Mouse (Mus musculus): ENCODE data around the gene Inf2. TPM values are rescaled to one million over a fixed set of nuclear protein-coding genes. Genes with fewer than 3 reads are reported as not detected.

The Inf2 gene
- total RNA-seq, 2 experiments from 2014 or later: 18.4 to 23.3 TPM

- DNase-seq: no peak
- intact Hi-C loops (cut with DNase I): no loop called here
Observed at GRCm38 (mm10) chr12:112651778-112652439, 63.3 kb downstream of the Inf2 start.

- peak; percentile 92 to 95 for DNase-seq
- intact Hi-C loops (cut with DNase I): loop anchor here (1.0 kb wide), 2 partner anchors 21 to 54 kb away; partner anchors contain the start of gene Akt1
Observed at GRCm38 (mm10) chr12:112653157-112653824, 64.7 kb downstream of the Inf2 start.

GRCm38 (mm10) chr12:112654076-112654475 lies 65.5 kb downstream of the Inf2 start:
- no peak for DNase-seq
- intact Hi-C loops (cut with DNase I): no loop called here

DNA sequence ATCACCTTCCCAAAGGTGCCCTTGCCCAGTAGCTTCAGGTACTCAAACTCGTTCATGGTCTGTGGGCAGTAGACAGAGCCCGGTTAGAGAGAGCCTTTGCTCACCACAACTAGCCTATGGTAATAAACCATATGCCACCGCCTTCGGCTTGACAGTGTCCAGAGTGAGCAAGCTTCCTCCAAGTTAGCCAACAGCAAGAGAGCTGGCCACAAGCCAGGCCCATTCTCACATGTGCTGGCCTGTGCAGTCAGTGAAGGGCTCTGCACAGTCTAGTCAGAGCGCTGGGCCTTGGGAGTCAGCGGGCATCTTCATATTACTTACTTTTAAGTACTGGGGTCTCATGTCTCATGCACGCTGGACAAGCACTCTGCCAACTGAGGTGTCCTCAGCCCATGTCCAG lies 70.0 kb downstream of the Inf2 start:
- intact Hi-C loops (cut with DNase I): no loop called here
- DNase-seq: no peak

- peak; percentile 74 to 89 for DNase-seq
- intact Hi-C loops (cut with DNase I): no loop called here
Observed at GRCm38 (mm10) chr12:112659109-112659508, 70.5 kb downstream of the Inf2 start.

DNA sequence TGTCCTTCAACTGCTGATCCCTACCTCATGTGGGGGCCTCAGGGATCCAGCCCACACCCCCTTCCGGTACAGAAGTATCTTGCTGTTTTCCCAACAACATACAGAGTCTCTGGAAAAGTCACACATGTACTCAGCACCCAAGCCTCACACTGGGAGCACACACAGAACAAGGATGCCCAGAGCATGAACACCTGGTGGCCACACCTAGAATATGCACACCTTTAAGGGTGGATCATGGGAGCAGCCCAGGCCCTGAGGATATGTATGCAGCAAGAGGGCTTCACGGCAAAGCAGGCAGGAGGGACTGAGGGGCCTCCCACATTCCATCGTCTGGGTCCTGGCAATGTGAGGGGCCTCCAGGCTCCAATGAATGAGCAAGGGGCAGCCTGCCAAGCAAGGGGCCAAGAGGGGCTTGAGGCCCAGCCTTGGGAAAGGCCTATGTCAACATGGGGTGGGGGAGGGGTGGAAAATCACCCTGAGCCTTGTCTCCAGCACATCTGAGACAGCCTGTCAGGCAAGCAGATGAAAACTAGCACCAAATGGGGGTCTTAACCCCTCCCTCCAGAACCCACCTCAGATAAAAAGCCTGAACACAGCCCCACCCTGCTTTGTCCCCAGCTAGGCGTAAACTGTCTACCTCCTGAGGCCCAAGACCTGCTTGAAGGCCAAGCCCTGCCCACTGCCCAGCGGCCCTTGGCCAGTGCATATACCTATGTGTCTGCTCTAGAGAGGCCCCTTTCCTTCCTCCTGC lies 72.2 kb downstream of the Inf2 start:
- intact Hi-C loops (cut with DNase I): no loop called here

GRCm38 (mm10) chr12:112661327-112661605 lies 72.7 kb downstream of the Inf2 start:
- no peak for DNase-seq
- intact Hi-C loops (cut with DNase I): no loop called here

More for the DNA sequence above, 72.2 kb downstream of the Inf2 start:
- no peak for DNase-seq

DNA sequence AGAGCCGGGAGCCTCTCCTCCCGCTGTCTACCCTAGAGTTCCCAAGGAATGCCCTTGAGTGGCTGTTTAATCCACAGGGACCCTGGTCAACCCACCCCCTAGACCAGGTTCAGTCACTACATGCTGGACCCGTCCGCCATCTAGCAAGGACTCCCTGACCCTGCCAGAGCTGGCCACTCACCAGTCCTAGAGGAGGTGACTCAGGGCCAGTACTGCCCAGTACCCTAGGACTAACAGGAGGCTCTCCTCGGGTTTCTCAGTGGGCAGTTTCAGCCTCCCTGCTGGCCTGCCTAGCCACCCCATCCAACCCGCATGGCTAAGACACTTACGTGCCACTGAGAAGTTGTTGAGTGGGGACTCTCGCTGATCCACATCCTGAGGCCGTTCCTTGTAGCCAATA lies 73.3 kb downstream of the Inf2 start:
- DNase-seq: no peak
- intact Hi-C loops (cut with DNase I): no loop called here

DNA sequence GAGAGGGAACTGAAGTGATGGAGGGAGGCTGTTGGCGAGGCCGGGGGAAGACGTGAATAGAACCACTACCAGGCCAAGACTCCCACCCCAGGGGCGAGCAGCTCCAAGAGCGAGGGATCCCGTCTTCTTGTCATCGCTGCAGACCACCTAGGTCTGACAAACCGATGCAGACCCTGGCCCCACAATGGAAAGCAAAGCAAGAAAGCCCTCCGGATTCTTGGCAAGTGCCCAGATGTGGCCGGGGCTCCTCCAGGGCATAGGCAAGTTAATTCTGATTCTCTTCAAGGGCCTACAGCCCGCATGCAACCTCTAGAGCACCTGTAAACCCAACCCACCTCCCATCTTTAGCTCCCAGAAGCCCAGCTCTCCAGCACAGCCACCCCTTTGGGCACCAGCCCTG lies 74.7 kb downstream of the Inf2 start:
- no peak for DNase-seq
- intact Hi-C loops (cut with DNase I): no loop called here

- intact Hi-C loops (cut with DNase I): no loop called here
Observed at GRCm38 (mm10) chr12:112663716-112664115, 75.1 kb downstream of the Inf2 start.

GRCm38 (mm10) chr12:112664124-112664523 lies 75.5 kb downstream of the Inf2 start:
- no peak for DNase-seq
- intact Hi-C loops (cut with DNase I): no loop called here

More at GRCm38 (mm10) chr12:112663716-112664115, 75.1 kb downstream of the Inf2 start:
- no peak for DNase-seq

- DNase-seq: no peak
- intact Hi-C loops (cut with DNase I): no loop called here
Observed at GRCm38 (mm10) chr12:112664656-112665055, 76.1 kb downstream of the Inf2 start.

Small RNA genes lying within 50 kb of the gene (microRNA-seq; reads per million reads assigned to microRNA genes)
- gene Mir6939: 1.4 to 1.7 reads per million in 2 experiments

Other genes starting within 250 kb of the Inf2 start
- 10 to 100 TPM; 16.5 to 18.5 TPM for gene A530016L24Rik, start 99.3 kb upstream of the Inf2 start, total RNA-seq (2021)
- not detected for gene Tmem179, start 72.0 kb upstream of the Inf2 start, total RNA-seq (2021)
- gene Adssl1, start 31.3 kb downstream of the Inf2 start, total RNA-seq (2021): 100 to 1,000 TPM; 129 to 136 TPM
- 10 to 100 TPM; 26.4 to 31.4 TPM for gene Siva1, start 55.9 kb downstream of the Inf2 start, total RNA-seq (2021)
- gene Akt1, start 86.1 kb downstream of the Inf2 start, total RNA-seq (2021): 100 to 1,000 TPM; 346 to 355 TPM
- gene Zbtb42, start 90.0 kb downstream of the Inf2 start, total RNA-seq (2021): 1 to 10 TPM; 7.7 to 8.5 TPM
- gene Cep170b, start 131.7 kb downstream of the Inf2 start, total RNA-seq (2021): 10 to 100 TPM; 11.3 to 11.9 TPM
- 1 to 10 TPM; 5.7 to 5.8 TPM for gene Pld4, start 171.9 kb downstream of the Inf2 start, total RNA-seq (2021)
- 10 to 100 TPM; 13.6 to 17.4 TPM for gene Ahnak2, start 213.9 kb downstream of the Inf2 start, total RNA-seq (2021)
- 1 to 10 TPM; 2.4 to 3.1 TPM for gene Clba1, start 220.2 kb downstream of the Inf2 start, total RNA-seq (2021)
- 10 to 100 TPM; 13.7 to 16.6 TPM for gene Cdca4, start 240.6 kb downstream of the Inf2 start, total RNA-seq (2021)